Mouse (Mus musculus): ENCODE results near the gene Retreg3.

DNA sequence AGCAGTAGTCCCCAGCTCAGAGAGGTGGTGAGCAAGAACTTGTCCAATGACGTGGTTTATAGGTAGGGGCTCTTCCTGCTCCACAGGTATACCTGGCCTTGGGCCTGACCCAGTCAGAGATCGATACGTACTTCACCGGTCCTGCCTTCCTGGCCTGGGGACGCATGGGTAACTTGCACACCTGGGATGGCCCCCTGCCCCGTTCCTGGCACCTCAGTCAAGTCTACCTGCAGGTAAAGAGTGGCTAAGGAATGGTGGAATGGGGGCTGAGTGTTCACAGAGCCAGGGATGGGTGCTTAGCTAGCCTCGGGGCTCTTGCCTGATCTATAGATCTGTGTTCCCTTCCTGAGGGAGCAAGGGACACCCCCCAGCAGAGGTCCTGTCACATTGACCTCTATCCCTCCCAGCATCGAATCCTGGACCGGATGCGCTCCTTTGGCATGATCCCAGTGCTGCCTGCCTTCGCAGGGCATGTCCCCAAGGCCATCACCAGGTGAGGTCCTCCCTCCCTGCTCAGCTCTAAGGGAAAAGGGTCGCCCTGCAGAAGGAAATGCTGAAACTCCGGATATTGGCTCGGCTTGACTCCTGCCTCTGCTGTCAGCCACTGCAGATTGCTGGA is 47.8 kb downstream of the Retreg3 start:
- TF ChIP-seq EP300 (IDR thresholded peaks at IDR 0.05; ENCODE audit: insufficient read depth, low read depth, low read length) (no peak), POLR2A (IDR thresholded peaks at IDR 0.05; ENCODE audit: insufficient read depth, low read depth, low read length) (no peak), CTCF (IDR thresholded peaks at IDR 0.05) (no peak)

Measured in heart, adult 2 months (tissue).